Mouse (Mus musculus) cerebellum, adult 2 months (tissue): Measurements from ENCODE around the gene Megf6. TPM values are rescaled to one million over a fixed set of nuclear protein-coding genes. Genes with fewer than 3 reads are reported as not detected.

Experiments
- DNase-seq, 2 experiments: peaks; one replicate each; pipeline ENCODE4 v3.0.0; 2021
- H3K27ac ChIP-seq: fragments of 200-500 bp; 2 replicates; pipeline ENCODE4 v1.5.1; 2012; ENCODE audit warnings: low read length, control low read depth, inconsistent platforms; ENCODE audit not compliant: insufficient read depth
- H3K27me3 ChIP-seq: fragments of 200-500 bp; 2 replicates; pipeline ENCODE4 v1.6.1; 2012; ENCODE audit warnings: inconsistent platforms, mild to moderate bottlenecking, low read length, moderate library complexity; ENCODE audit not compliant: control insufficient read depth, insufficient read depth
- H3K4me1 ChIP-seq: fragments of 200-500 bp; 2 replicates; pipeline ENCODE4 v1.6.1; 2011; ENCODE audit warnings: low read length; ENCODE audit not compliant: control insufficient read depth, insufficient read depth
- H3K4me3 ChIP-seq: fragments of 200-500 bp; replicated peaks from 2 replicates; pipeline ENCODE3; 2011; ENCODE audit warnings: mild to moderate bottlenecking, low read depth, low read length, control low read depth; ENCODE audit not compliant: insufficient read depth
- CTCF ChIP-seq: fragments of 200-500 bp; IDR thresholded peaks from 2 replicates; pipeline ENCODE4 v1.5.1; 2011; ENCODE audit warnings: low read depth, mild to moderate bottlenecking, control low read depth, low read length, moderate library complexity, borderline replicate concordance; ENCODE audit not compliant: insufficient read depth
- POLR2A ChIP-seq: fragments of 200-500 bp; IDR thresholded peaks from 2 replicates; pipeline ENCODE4 v1.6.1; 2011; ENCODE audit warnings: low read length, control low read depth, borderline replicate concordance; ENCODE audit not compliant: insufficient read depth
- WGBS: fragments of 180-500 bp; shearing (Covaris S2); methylation state at CpG from one replicate; pipeline ENCODE4 v1.1.7; 2018; 5-methylcytosine and 5-hydroxymethylcytosine counted together
- polyA plus RNA-seq: library from polyadenylated mRNA; depleted of rRNA; stranded (reverse); fragments of >200 nt; gene quantifications from 2 replicates; pipeline ENCODE4 v1.2.3, GENCODE M21; 2012

The Megf6 gene
- polyA plus RNA-seq, 1 experiment, result 2.6 TPM

GRCm38 (mm10) chr4:154183566-154183965, 13.0 kb downstream of the Megf6 start:
- 0 out of 2 replicates have a peak, but pooled peaks cover 5% of the 10 kb centered on the region for H3K4me1 ChIP-seq
- 48% methylated on average over 5 of the region's 5 CpGs for WGBS
- TF ChIP-seq CTCF, result no peak
- TF ChIP-seq POLR2A, result no peak
- no peak for DNase-seq
- H3K27me3 ChIP-seq, result no peaks in the 10 kb centered on the region
- no peak overlapping the region for H3K27ac ChIP-seq
- H3K4me3 ChIP-seq, result no peak overlapping the region

DNA sequence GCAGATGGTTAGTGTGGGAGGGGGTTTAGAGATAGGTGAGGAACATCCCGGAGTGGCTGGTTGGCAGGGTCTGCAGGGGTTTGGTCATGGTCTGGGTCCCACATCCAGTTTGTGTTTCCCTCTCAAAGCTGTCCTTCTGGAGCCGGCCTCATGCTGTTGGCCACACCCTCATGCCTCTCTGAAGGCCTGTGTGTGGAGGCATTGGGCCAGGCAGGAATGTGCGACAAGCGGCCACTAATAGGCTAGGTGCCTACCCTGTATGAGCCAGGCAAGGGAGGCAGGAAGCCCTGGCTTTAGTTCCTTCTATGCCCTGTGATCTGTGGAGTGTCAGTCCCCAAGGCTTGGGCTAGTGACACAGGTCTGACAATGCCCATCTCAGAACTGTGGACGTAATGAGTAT, 14.5 kb downstream of the Megf6 start:
- DNase-seq, result no peak
- TF ChIP-seq POLR2A (no peak), CTCF (no peak)
- WGBS, result 73% methylated on average over 5 of the region's 5 CpGs
- Histone ChIP-seq H3K4me3 (no peak overlapping the region), H3K27ac (no peak overlapping the region), H3K27me3 (no peaks in the 10 kb centered on the region), H3K4me1 (0 out of 2 replicates have a peak, but pooled peaks cover 5% of the 10 kb centered on the region)

GRCm38 (mm10) chr4:154186002-154186537, 15.5 kb downstream of the Megf6 start:
- no peak for DNase-seq
- Histone ChIP-seq H3K27me3 (no peaks in the 10 kb centered on the region), H3K4me3 (no peak overlapping the region), H3K4me1 (0 out of 2 replicates have a peak, but pooled peaks cover 5% of the 10 kb centered on the region), H3K27ac (no peak overlapping the region)
- 92% methylated on average over 11 of the region's 11 CpGs for WGBS
- TF ChIP-seq POLR2A, result no peak
- TF ChIP-seq CTCF, result no peak

GRCm38 (mm10) chr4:154188948-154189347, 18.4 kb downstream of the Megf6 start:
- no peaks in the 10 kb centered on the region for H3K27me3 ChIP-seq
- 0 out of 2 replicates have a peak, but pooled peaks cover under 1% of the 10 kb centered on the region for H3K4me1 ChIP-seq
- WGBS, result 78% methylated on average over 8 of the region's 8 CpGs
- H3K4me3 ChIP-seq, result no peak overlapping the region
- H3K27ac ChIP-seq, result no peak overlapping the region
- DNase-seq, result no peak
- no peak for TF ChIP-seq POLR2A

DNA sequence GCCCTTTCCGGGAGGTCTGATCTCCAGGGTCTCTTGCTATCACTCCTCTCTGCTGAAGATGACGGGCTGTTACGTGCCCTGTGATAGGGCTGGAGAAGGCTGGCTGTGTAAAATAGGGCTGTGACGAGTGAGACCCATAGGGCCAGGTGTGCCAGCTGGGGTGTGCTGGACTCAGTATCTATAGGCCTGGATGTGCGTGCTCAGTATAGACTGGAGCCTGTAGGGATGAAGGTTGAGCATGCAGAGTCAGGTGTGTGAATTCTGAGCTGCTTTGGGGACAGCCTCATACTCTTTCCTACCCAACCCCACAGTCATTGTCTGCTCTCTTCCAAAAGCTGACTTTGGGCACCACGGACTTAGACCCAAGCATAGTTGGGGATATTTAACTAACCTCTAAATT, 27.4 kb downstream of the Megf6 start:
- no peaks in the 10 kb centered on the region for H3K27me3 ChIP-seq
- 84% methylated on average over 6 of the region's 6 CpGs for WGBS
- H3K4me3 ChIP-seq, result no peak overlapping the region
- H3K4me1 ChIP-seq, result peaks cover 5% of the 10 kb centered on the region; the same call in 1 of the 2 replicates
- no peak for DNase-seq
- TF ChIP-seq POLR2A (no peak), CTCF (no peak)
- H3K27ac ChIP-seq, result no peak overlapping the region

DNA sequence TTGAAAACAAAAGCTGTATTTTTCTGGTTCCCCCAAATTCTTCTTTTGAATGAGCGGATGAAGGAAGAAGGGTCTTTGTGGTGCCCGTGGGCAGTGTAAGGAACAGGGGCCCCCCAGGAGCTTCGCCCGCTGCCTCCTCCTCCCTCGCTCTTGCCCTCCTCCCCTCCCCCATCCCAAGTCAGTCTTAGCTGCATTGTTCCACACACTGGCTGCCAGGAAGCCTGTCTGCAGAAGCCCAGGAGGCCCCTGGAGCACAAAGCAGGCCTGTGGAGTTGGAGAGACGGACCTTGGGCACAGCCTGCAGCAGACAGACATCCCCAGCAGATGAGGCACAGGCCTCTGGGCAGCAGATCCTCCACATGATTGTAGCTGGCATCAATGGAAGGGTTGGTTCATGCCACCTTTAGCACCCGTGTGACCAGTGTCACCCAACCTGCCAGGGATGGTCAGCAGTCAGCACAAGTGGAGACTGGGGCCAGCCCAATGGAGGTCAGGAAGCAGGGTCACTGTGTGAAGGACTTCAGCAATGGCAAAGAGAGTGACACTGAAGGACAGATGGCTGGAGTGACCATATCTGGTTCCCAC, 27.9 kb downstream of the Megf6 start:
- DNase-seq, result no peak
- no peak overlapping the region for H3K4me3 ChIP-seq
- TF ChIP-seq CTCF (no peak), POLR2A (no peak)
- H3K27me3 ChIP-seq, result no peaks in the 10 kb centered on the region
- peaks cover 10% of the 10 kb centered on the region for H3K4me1 ChIP-seq
- H3K27ac ChIP-seq, result no peak overlapping the region
- 73% methylated on average over 7 of the region's 7 CpGs for WGBS

DNA sequence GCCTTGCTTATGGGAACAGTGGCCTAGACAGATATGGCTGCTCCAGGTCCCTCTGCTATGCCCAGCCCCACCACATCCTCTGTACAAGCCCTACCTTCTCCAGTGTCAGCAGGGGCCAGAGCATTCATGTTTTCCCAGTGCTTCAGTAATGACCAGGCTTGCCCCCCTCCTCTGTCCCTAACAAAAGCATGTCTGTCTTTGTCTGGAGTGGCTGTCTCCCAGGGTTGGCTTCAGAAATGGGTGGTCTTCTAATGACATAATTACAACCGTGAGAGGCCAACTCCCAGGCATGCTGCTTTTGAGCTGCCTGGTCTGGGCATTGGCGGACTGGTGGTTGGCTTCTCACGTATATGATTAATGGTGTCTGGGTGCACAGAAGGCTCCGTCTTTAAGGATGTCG, 31.0 kb downstream of the Megf6 start:
- TF ChIP-seq CTCF (no peak), POLR2A (no peak)
- H3K27ac ChIP-seq, result no peak overlapping the region
- no peak overlapping the region for H3K4me3 ChIP-seq
- 94% methylated on average over 5 of the region's 5 CpGs for WGBS
- no peak for DNase-seq
- no peaks in the 10 kb centered on the region for H3K27me3 ChIP-seq
- peaks cover 29% of the 10 kb centered on the region for H3K4me1 ChIP-seq

GRCm38 (mm10) chr4:154204532-154204931, 34.0 kb downstream of the Megf6 start:
- Histone ChIP-seq H3K27ac (no peak overlapping the region), H3K4me1 (peaks cover 31% of the 10 kb centered on the region), H3K4me3 (no peak overlapping the region), H3K27me3 (no peaks in the 10 kb centered on the region)
- WGBS, result 10% methylated on average over 7 of the region's 7 CpGs
- 0 out of 2 replicates have a peak, but pooled peaks have one; percentile 5 for TF ChIP-seq CTCF
- TF ChIP-seq POLR2A, result no peak
- DNase-seq, result peak; percentile 90 to 95
